Mouse (Mus musculus) small intestine, adult 2 months (tissue): Measurements from ENCODE around the gene Gsta3.

Source experiments
- CTCF ChIP-seq: fragments of 200-500 bp; IDR thresholded peaks from 2 replicates; pipeline ENCODE4 v1.5.1; 2012; ENCODE audit warnings: low read depth, mild to moderate bottlenecking, control low read depth, inconsistent platforms, low read length, moderate library complexity, mixed read lengths; ENCODE audit not compliant: insufficient replicate concordance, insufficient read length; ENCODE audit errors: extremely low read depth
- POLR2A ChIP-seq: fragments of 200-500 bp; IDR thresholded peaks from 2 replicates; pipeline ENCODE4 v1.6.1; 2012; ENCODE audit warnings: low read depth, mild to moderate bottlenecking, control low read depth, inconsistent platforms, low read length, moderate library complexity

- no peak for TF ChIP-seq POLR2A
- TF ChIP-seq CTCF = no peak
These were observed 12.3 kb downstream of the Gsta3 start for GRCm38 (mm10) chr1:21252566-21253302.
